12 mouse cellular contexts compared by ENCODE assay signal in the genomic region with DNA sequence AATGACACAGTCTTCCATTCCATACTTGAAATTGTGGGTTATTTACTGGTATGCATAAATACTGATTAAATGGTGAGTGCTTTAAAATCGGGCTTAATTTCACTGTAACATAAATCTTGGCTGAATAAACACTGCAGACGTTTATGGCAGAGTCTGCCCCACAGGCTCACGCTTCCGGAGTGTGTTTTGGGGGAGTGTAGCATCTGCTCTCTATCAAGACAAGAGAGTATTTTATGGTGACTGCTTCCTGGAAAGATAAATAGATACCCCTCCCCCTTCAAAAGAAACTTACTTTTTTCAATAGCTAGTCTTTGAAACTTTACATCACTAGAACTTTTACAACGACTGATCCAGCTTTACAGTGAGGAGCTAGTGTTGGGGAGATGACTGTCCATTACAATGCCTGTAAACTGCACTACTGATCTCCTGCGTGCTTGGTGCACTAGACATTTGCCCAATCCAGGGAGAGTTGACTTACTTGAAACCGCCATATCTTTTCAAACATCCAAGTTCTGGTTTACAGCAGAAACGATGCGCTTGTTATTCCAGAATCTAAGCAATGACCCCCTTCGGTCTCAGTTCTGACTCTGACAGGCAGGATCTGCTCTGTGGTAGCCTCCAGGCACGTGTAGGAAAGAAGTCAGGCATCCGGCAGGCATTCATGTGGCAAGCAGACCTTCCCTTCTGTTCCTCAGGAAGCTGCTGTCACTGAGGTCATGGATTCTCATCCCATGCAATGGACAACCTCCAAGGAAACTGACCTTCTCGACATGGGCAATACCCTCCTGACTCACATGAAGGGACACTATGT. TPM values are rescaled to one million over a fixed set of nuclear protein-coding genes. Genes with fewer than 3 reads are reported as not detected.
DNase-seq lines count a peak whose midpoint lies in the region; ATAC-seq lines count a peak whose summit lies in the region.
"Had no signal": no experiment of that assay in that cellular context is flagged by ENCODE, and none has a peak within 500 bp of the region (broad histone marks: within the 10 kb centered on the region; RNA-seq: fewer than 3 reads in every experiment).

No protein-coding gene starts in this region.

- no peaks in the 10 kb centered on the region for H3K4me1 ChIP-seq in liver, embryonic 11.5 days (replicated peaks; ENCODE audit: control insufficient read depth, insufficient read depth, low read length)
- H3K4me1 ChIP-seq in liver, embryonic 12.5 days = no peaks in the 10 kb centered on the region
- peaks cover 16% of the 10 kb centered on the region for H3K4me1 ChIP-seq in embryonic facial prominence, embryonic 12.5 days
- H3K4me1 ChIP-seq in kidney, embryonic 15.5 days = peaks cover 27% of the 10 kb centered on the region
- H3K4me1 ChIP-seq in neural tube, embryonic 14.5 days (ENCODE audit: control insufficient read depth, insufficient read depth, low read length) = 0 out of 2 replicates have a peak, but pooled peaks cover 5% of the 10 kb centered on the region
- H3K4me1 ChIP-seq in hindbrain, embryonic 12.5 days = no peaks in the 10 kb centered on the region

- H3K4me3 ChIP-seq in liver, embryonic 11.5 days (ENCODE audit: low read depth, low read length) = no peak overlapping the region
- H3K4me3 ChIP-seq in liver, embryonic 12.5 days = no peak overlapping the region
- H3K4me3 ChIP-seq in embryonic facial prominence, embryonic 12.5 days = no peak overlapping the region
- H3K4me3 ChIP-seq in kidney, embryonic 15.5 days (replicated peaks) = no peak overlapping the region
- H3K4me3 ChIP-seq in neural tube, embryonic 14.5 days (ENCODE audit: low read depth, low read length) = no peak overlapping the region
- H3K4me3 ChIP-seq in hindbrain, embryonic 12.5 days = no peak overlapping the region

- ATAC-seq in liver, embryonic 11.5 days (replicated peaks; ENCODE audit: low FRiP score) = no peak
- no peak for ATAC-seq in liver, embryonic 12.5 days
- ATAC-seq in embryonic facial prominence, embryonic 12.5 days (ENCODE audit: insufficient number of reproducible peaks, insufficient read depth, low FRiP score, low TSS enrichment) = no peak
- ATAC-seq in kidney, embryonic 15.5 days (replicated peaks; ENCODE audit: low FRiP score) = peak; percentile 94
- ATAC-seq in neural tube, embryonic 14.5 days (ENCODE audit: low read depth) = 0 out of 2 replicates have a peak, but pooled peaks have one; percentile 44
- ATAC-seq in hindbrain, embryonic 12.5 days (ENCODE audit: low FRiP score) = no peak
- ATAC-seq: hindbrain, postnatal 0 days had no signal

- DNase-seq in liver, embryonic 11.5 days (ENCODE audit: low spot score) = no peak
- DNase-seq in retina, embryonic 14.5 days (ENCODE audit: low spot score) = no peak
- DNase-seq in retina, postnatal 1 day = no peak
- DNase-seq: adrenal gland, postnatal 25 days; cerebellum, adult 9-10 months; thymus, postnatal 36 days had no signal

- H3K9me3 ChIP-seq in liver, embryonic 11.5 days (ENCODE audit: control insufficient read depth, low read length) = no peaks in the 10 kb centered on the region
- H3K9me3 ChIP-seq in liver, embryonic 12.5 days (replicated peaks) = no peaks in the 10 kb centered on the region
- no peaks in the 10 kb centered on the region for H3K9me3 ChIP-seq in embryonic facial prominence, embryonic 12.5 days
- H3K9me3 ChIP-seq in kidney, embryonic 15.5 days (replicated peaks) = no peaks in the 10 kb centered on the region
- H3K9me3 ChIP-seq in neural tube, embryonic 14.5 days (ENCODE audit: control insufficient read depth, low read length) = no peaks in the 10 kb centered on the region
- H3K9me3 ChIP-seq in hindbrain, embryonic 12.5 days (replicated peaks) = no peaks in the 10 kb centered on the region

- H3K36me3 ChIP-seq in liver, embryonic 11.5 days (ENCODE audit: control insufficient read depth, insufficient read depth, low read length) = no peaks in the 10 kb centered on the region
- H3K36me3 ChIP-seq in liver, embryonic 12.5 days = no peaks in the 10 kb centered on the region
- no peaks in the 10 kb centered on the region for H3K36me3 ChIP-seq in embryonic facial prominence, embryonic 12.5 days
- no peaks in the 10 kb centered on the region for H3K36me3 ChIP-seq in kidney, embryonic 15.5 days
- H3K36me3 ChIP-seq in neural tube, embryonic 14.5 days (ENCODE audit: control insufficient read depth, insufficient read depth, low read length) = no peaks in the 10 kb centered on the region
- no peaks in the 10 kb centered on the region for H3K36me3 ChIP-seq in hindbrain, embryonic 12.5 days

- 36% methylated on average over 13 of the region's 13 CpGs for WGBS in liver, embryonic 11.5 days
- 37% methylated on average over 13 of the region's 13 CpGs for WGBS in liver, embryonic 12.5 days (ENCODE audit: insufficient replicate concordance)
- WGBS in embryonic facial prominence, embryonic 12.5 days = 22% methylated on average over 13 of the region's 13 CpGs
- 4% methylated on average over 13 of the region's 13 CpGs for WGBS in kidney, embryonic 15.5 days
- WGBS in neural tube, embryonic 14.5 days = 33% methylated on average over 13 of the region's 13 CpGs
- 61% methylated on average over 13 of the region's 13 CpGs for whole genome bisulfite sequencing in hindbrain, embryonic 12.5 days

- H3K4me2 ChIP-seq in liver, embryonic 11.5 days = 0 out of 2 replicates have a peak overlapping the region, but pooled peaks have one; percentile 10
- H3K4me2 ChIP-seq in liver, embryonic 12.5 days = no peak overlapping the region
- H3K4me2 ChIP-seq in embryonic facial prominence, embryonic 12.5 days (replicated peaks) = peak overlapping the region; percentile 27
- H3K4me2 ChIP-seq in kidney, embryonic 15.5 days = peak overlapping the region; percentile 49
- no peak overlapping the region for H3K4me2 ChIP-seq in neural tube, embryonic 14.5 days (ENCODE audit: low read depth, low read length)
- H3K4me2 ChIP-seq in hindbrain, embryonic 12.5 days (replicated peaks) = no peak overlapping the region

- no peaks in the 10 kb centered on the region for H3K27me3 ChIP-seq in liver, embryonic 11.5 days (replicated peaks; ENCODE audit: control insufficient read depth, insufficient read depth, low read length)
- H3K27me3 ChIP-seq in liver, embryonic 12.5 days (replicated peaks) = no peaks in the 10 kb centered on the region
- H3K27me3 ChIP-seq in embryonic facial prominence, embryonic 12.5 days = no peaks in the 10 kb centered on the region
- H3K27me3 ChIP-seq in kidney, embryonic 15.5 days = no peaks in the 10 kb centered on the region
- H3K27me3 ChIP-seq in neural tube, embryonic 14.5 days (ENCODE audit: control insufficient read depth, insufficient read depth, low read length) = no peaks in the 10 kb centered on the region
- H3K27me3 ChIP-seq in hindbrain, embryonic 12.5 days = no peaks in the 10 kb centered on the region

- H3K27ac ChIP-seq in liver, embryonic 11.5 days (ENCODE audit: low read depth, low read length) = peak overlapping the region; percentile 54; the same call in 1 of the 2 replicates
- H3K27ac ChIP-seq in liver, embryonic 12.5 days = no peak overlapping the region
- peak overlapping the region; percentile 74 for H3K27ac ChIP-seq in embryonic facial prominence, embryonic 12.5 days
- peak overlapping the region; percentile 95 for H3K27ac ChIP-seq in kidney, embryonic 15.5 days
- H3K27ac ChIP-seq in neural tube, embryonic 14.5 days (ENCODE audit: low read depth, low read length) = no peak overlapping the region
- no peak overlapping the region for H3K27ac ChIP-seq in hindbrain, embryonic 12.5 days
- H3K27ac ChIP-seq: hindbrain, postnatal 0 days had no signal

- H3K9ac ChIP-seq in liver, embryonic 11.5 days (ENCODE audit: low read depth, low read length) = no peak overlapping the region
- no peak overlapping the region for H3K9ac ChIP-seq in liver, embryonic 12.5 days
- H3K9ac ChIP-seq in embryonic facial prominence, embryonic 12.5 days = no peak overlapping the region
- H3K9ac ChIP-seq in kidney, embryonic 15.5 days = no peak overlapping the region
- no peak overlapping the region for H3K9ac ChIP-seq in neural tube, embryonic 14.5 days (replicated peaks; ENCODE audit: low read depth, low read length)
- H3K9ac ChIP-seq in hindbrain, embryonic 12.5 days = no peak overlapping the region

RNA-seq across cellular contexts. Expression of a gene that starts 28.4 kb away (rescaled TPM):
- polyA plus RNA-seq in liver, embryonic 11.5 days (2014; fragmentation: Nextera tagmentation; extraction: Ambion mirVana) = 4.5 and 4.8 TPM in 2 replicates
- 1.7 and 1.9 TPM in 2 replicates for polyA plus RNA-seq in liver, embryonic 12.5 days (2016; fragmentation: Nextera tagmentation; extraction: Ambion mirVana)
- 25.7 and 26.1 TPM in 2 replicates for polyA plus RNA-seq in embryonic facial prominence, embryonic 12.5 days (2016; fragmentation: Nextera tagmentation; extraction: Ambion mirVana)
- polyA plus RNA-seq in kidney, embryonic 15.5 days (2015; fragmentation: Nextera tagmentation; extraction: Ambion mirVana) = 23.9 and 24.3 TPM in 2 replicates
- polyA plus RNA-seq in neural tube, embryonic 14.5 days (2014; fragmentation: Nextera tagmentation; extraction: Ambion mirVana) = 2.9 and 3.4 TPM in 2 replicates
- 5.9 and 7.7 TPM in 2 replicates for polyA plus RNA-seq in hindbrain, embryonic 12.5 days (2016; fragmentation: Nextera tagmentation; extraction: Ambion mirVana)

Comparison
In these comparisons a context has a peak if more than half of its experiments do, and no peak if none do; other contexts are left out.
1. H3K27ac ChIP-seq: peak in liver, embryonic 11.5 days (single experiment), embryonic facial prominence, embryonic 12.5 days (single experiment) and kidney, embryonic 15.5 days (single experiment); none in liver, embryonic 12.5 days (single experiment), neural tube, embryonic 14.5 days (single experiment) and hindbrain, embryonic 12.5 days (single experiment).
2. H3K4me2 ChIP-seq: peak in liver, embryonic 11.5 days (single experiment), embryonic facial prominence, embryonic 12.5 days (single experiment) and kidney, embryonic 15.5 days (single experiment); none in liver, embryonic 12.5 days (single experiment), neural tube, embryonic 14.5 days (single experiment) and hindbrain, embryonic 12.5 days (single experiment).
3. ATAC-seq: peak in kidney, embryonic 15.5 days (single experiment) and neural tube, embryonic 14.5 days (single experiment); none in liver, embryonic 11.5 days (single experiment), liver, embryonic 12.5 days (single experiment), embryonic facial prominence, embryonic 12.5 days (single experiment) and hindbrain, embryonic 12.5 days (single experiment).